Comparison of ENCODE assay signal across 8 mouse cellular contexts in the genomic region with DNA sequence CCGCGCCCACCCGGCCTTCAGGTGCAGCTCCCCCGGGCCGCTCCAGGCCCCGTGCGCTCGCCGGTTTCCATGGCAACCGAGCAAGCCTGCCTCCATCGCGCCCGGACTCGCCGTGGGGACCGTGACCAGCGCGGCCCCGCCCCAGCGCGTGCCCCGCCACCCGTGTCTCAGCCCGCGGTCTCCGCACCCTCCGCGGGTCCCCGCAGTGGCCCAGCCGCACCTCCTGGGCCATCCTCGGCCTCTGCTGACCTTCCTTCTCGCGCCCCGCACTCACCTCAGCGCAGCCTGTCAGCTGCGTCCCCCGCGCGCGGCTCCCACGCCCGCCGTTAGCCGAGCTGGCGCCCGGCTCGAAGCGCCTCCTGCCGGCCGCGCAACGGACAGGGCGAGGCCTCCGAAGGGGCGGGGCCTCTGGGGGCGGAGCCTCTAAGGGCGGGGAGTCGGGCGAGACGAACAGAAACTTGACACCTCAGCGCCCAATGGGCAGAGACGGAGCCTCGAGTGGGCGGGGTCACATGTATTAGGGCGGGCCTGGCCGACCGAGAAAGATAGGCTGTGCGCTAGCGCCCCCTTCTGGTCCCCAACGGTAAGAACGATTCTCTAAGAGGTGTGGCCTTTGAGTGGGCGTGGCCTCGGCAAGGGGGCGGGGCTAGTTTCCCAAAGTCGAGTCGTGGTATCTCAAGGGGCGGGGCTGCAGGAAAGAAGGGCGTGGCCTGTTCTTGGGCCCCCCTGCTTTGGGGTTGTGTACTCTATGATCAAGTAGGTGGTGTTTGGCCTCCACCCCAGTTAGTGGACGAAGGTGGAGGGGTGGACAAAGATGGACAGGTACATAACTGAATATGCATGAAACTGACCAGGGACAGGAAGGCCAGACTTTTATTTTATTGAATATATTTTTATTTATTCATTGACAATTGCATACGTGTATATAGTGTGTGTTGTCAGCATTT. TPM values are rescaled to one million over a fixed set of nuclear protein-coding genes. Genes with fewer than 3 reads are reported as not detected.
A peak's percentile ranks its signal among the peaks of the same experiment; 100 is the strongest.
DNase-seq lines count a peak whose midpoint lies in the region; ATAC-seq and TF ChIP-seq lines count a peak whose summit lies in the region.

A gene (minus strand): TSS at position 393 of the 947 bp plus-strand sequence.

- H3K4me1 ChIP-seq in brown adipose tissue, adult 24 weeks (ENCODE audit: control insufficient read depth, insufficient read depth, insufficient read length, low read length), result peaks cover 8% of the 10 kb centered on the region
- H3K4me1 ChIP-seq in heart, embryonic 11.5 days (ENCODE audit: control insufficient read depth, insufficient read depth, low read length), result peaks cover 30% of the 10 kb centered on the region
- H3K4me1 ChIP-seq in kidney, embryonic 16.5 days (ENCODE audit: insufficient read depth, low read length), result peaks cover 18% of the 10 kb centered on the region

- TF ChIP-seq CTCF in C2C12 (IDR thresholded peaks at IDR 0.05; ENCODE audit: control insufficient read depth, insufficient read depth, insufficient read length), result peak; percentile 81

- peak; percentile 63 for ATAC-seq in erythroid progenitor cell, adult 5-6 weeks (replicated peaks; ENCODE audit: low FRiP score, poor library complexity, severe bottlenecking)
- peak; percentile 90 for ATAC-seq in heart, embryonic 11.5 days (replicated peaks; ENCODE audit: insufficient number of reproducible peaks, low FRiP score, low TSS enrichment)
- ATAC-seq in kidney, embryonic 16.5 days (ENCODE audit: low FRiP score, low TSS enrichment), result peak; percentile 90
- peak; percentile 57 for ATAC-seq in monocyte, adult 5-6 weeks (replicated peaks; ENCODE audit: insufficient number of reproducible peaks, low FRiP score, low TSS enrichment, poor library complexity, severe bottlenecking)

- peak within 1 kb of the TSS; percentile 80 for H3K9ac ChIP-seq in heart, embryonic 11.5 days (ENCODE audit: low read depth, low read length)
- peak within 1 kb of the TSS; percentile 66 for H3K9ac ChIP-seq in kidney, embryonic 16.5 days (replicated peaks; ENCODE audit: low read length)

- H3K27ac ChIP-seq in brown adipose tissue, adult 24 weeks (replicated peaks; ENCODE audit: low read depth, low read length), result peak within 1 kb of the TSS; percentile 60; the same call in 1 of the 2 replicates
- peak within 1 kb of the TSS; percentile 81 for H3K27ac ChIP-seq in heart, embryonic 11.5 days (ENCODE audit: low read depth, low read length)
- no peak within 1 kb of the TSS for H3K27ac ChIP-seq in kidney, embryonic 16.5 days (ENCODE audit: low read length)

- no peaks in the 10 kb centered on the region for H3K36me3 ChIP-seq in C2C12 (ENCODE audit: control insufficient read depth, insufficient read depth)
- no peaks in the 10 kb centered on the region for H3K36me3 ChIP-seq in heart, embryonic 11.5 days (ENCODE audit: control insufficient read depth, insufficient read depth, low read length)
- H3K36me3 ChIP-seq in kidney, embryonic 16.5 days (ENCODE audit: insufficient read depth, low read length), result no peaks in the 10 kb centered on the region

- no peaks in the 10 kb centered on the region for H3K27me3 ChIP-seq in C2C12 (ENCODE audit: control insufficient read depth, insufficient read depth, insufficient read length)
- H3K27me3 ChIP-seq in heart, embryonic 11.5 days (ENCODE audit: control insufficient read depth, insufficient read depth, low read length), result no peaks in the 10 kb centered on the region
- peaks cover 4% of the 10 kb centered on the region; the same call in 1 of the 2 replicates for H3K27me3 ChIP-seq in kidney, embryonic 16.5 days (ENCODE audit: insufficient read depth, low read length)

- H3K9me3 ChIP-seq in heart, embryonic 11.5 days (replicated peaks; ENCODE audit: control insufficient read depth, low read length), result no peaks in the 10 kb centered on the region
- H3K9me3 ChIP-seq in kidney, embryonic 16.5 days (ENCODE audit: low read length), result no peaks in the 10 kb centered on the region

- H3K79me3 ChIP-seq in C2C12 (ENCODE audit: low read depth), result no peaks in the 10 kb centered on the region

- H3K79me2 ChIP-seq in C2C12 (ENCODE audit: control insufficient read depth, insufficient read depth), result no peaks in the 10 kb centered on the region

- peak within 1 kb of the TSS; percentile 88 for H3ac ChIP-seq in C2C12 (ENCODE audit: control insufficient read depth, insufficient read length, low read depth)

- peak within 1 kb of the TSS; percentile 100 for H3K4me2 ChIP-seq in heart, embryonic 11.5 days
- H3K4me2 ChIP-seq in kidney, embryonic 16.5 days (replicated peaks; ENCODE audit: low read depth, low read length), result peak within 1 kb of the TSS; percentile 99

- WGBS in heart, embryonic 11.5 days (ENCODE audit: insufficient replicate concordance), result 2% methylated on average over 80 of the region's 80 CpGs
- 2% methylated on average over 61 of the region's 80 CpGs for WGBS in kidney, embryonic 16.5 days

- peak within 1 kb of the TSS; percentile 41 for H3K4me3 ChIP-seq in C2C12 (ENCODE audit: insufficient read depth, poor library complexity, severe bottlenecking)
- H3K4me3 ChIP-seq in brown adipose tissue, adult 24 weeks (ENCODE audit: insufficient read depth, low read depth, low read length), result peak within 1 kb of the TSS; percentile 76
- peak within 1 kb of the TSS; percentile 71 for H3K4me3 ChIP-seq in heart, embryonic 11.5 days (ENCODE audit: low read depth, low read length)
- H3K4me3 ChIP-seq in kidney, embryonic 16.5 days (ENCODE audit: low read length), result peak within 1 kb of the TSS; percentile 67

- DNase-seq in liver, result peak; percentile 93
- DNase-seq in spleen, postnatal 4 days (ENCODE audit: low spot score in 2 of 2), result peak; percentile 84 to 90

TF ChIP-seq in C2C12, 6 proteins besides CTCF, POLR2A, EP300 and RAD21:
- TF ChIP-seq MYOG (IDR thresholded peaks at IDR 0.05; ENCODE audit: control insufficient read depth, extremely low read depth, insufficient read length) (no peak), USF1 (IDR thresholded peaks at IDR 0.05; ENCODE audit: low read depth) (no peak), MAX (IDR thresholded peaks at IDR 0.05) (no peak), CEBPB (IDR thresholded peaks at IDR 0.05; ENCODE audit: low read depth) (no peak), FOSL1 (IDR thresholded peaks at IDR 0.05; ENCODE audit: insufficient read depth, low read length, poor library complexity, severe bottlenecking) (no peak), MYOD1 (IDR thresholded peaks at IDR 0.05; ENCODE audit: control insufficient read depth, insufficient read length, low read depth) (no peak)

RNA-seq across cellular contexts. Expression of the gene that starts here (rescaled TPM):
- polyA plus RNA-seq in C2C12 (2012; fragmentation: generic; extraction: Trizol), result 2.5 TPM
- polyA plus RNA-seq in brown adipose tissue, adult 24 weeks (2012; ENCODE audit: insufficient read depth, insufficient read length, missing spikeins), result 3.4 and 11.7 TPM in 2 replicates
- total RNA-seq in erythroid progenitor cell, adult 5-6 weeks (2015; ENCODE audit: low replicate concordance), result not detected in 2 replicates
- total RNA-seq in erythroid progenitor cell, adult 5-6 weeks (2017; ENCODE audit: low replicate concordance), result not detected in 2 replicates
- polyA plus RNA-seq in heart, embryonic 11.5 days (2014; fragmentation: Nextera tagmentation; extraction: Ambion mirVana), result 7.5 and 10.0 TPM in 2 replicates
- polyA plus RNA-seq in kidney, embryonic 16.5 days (2015; fragmentation: Nextera tagmentation; extraction: Ambion mirVana), result 2.6 and 4.2 TPM in 2 replicates
- not detected in 3 replicates for total RNA-seq in monocyte, adult 5-6 weeks (2017)

Comparison
In these comparisons a context has a peak if more than half of its experiments do, and no peak if none do; other contexts are left out.
1. Peak in ATAC-seq in erythroid progenitor cell, adult 5-6 weeks; RNA of the gene not detected or under 1 TPM.
2. Peak in ATAC-seq in monocyte, adult 5-6 weeks; RNA of the gene not detected or under 1 TPM.